Mouse (Mus musculus) layer of hippocampus, adult 8-10 months (tissue): Measurements from ENCODE around the gene Rbm46. TPM values are rescaled to one million over a fixed set of nuclear protein-coding genes. Genes with fewer than 3 reads are reported as not detected.

Source experiments
- DNase-seq, 2 experiments: peaks; one replicate each; pipeline ENCODE4 v3.0.0; 2022; ENCODE audit warnings: low spot score in 2 of 2
- total RNA-seq, 4 experiments: library from RNA; stranded (reverse); gene quantifications; 2 replicates each; pipeline ENCODE4 v1.2.4; 2022

The Rbm46 gene
- total RNA-seq, 4 experiments from 2014 or later = 0.64 to 1.7 (median 1.2) TPM

DNA sequence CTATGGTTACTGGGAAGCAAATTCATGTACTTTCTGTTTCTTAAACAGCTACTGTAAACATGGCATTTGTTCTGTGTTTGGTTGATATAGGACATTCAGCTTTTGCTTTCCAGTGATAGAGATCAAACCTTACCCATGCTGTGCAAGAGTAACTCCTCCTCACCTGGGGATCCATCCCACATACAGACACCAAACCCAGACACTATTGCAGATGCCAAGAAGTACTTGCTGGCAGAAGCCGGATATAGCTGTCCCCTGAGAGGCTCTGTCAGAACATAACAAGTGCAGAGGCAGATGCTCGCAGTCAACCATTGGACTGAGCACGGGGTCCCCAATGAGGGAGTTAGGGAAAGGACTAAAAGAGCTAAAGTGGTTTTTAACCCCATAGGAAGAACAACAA is 84.6 kb downstream of the Rbm46 start:
- DNase-seq = no peak

Other genes starting within 250 kb of the Rbm46 start
- under 1 TPM; 0.06 to 0.08 (median 0.07) TPM for gene Lrat, start 27.5 kb upstream of the Rbm46 start, total RNA-seq
- gene Fgg, start 131.2 kb upstream of the Rbm46 start, total RNA-seq = not detected
- gene Fga, start 149.6 kb upstream of the Rbm46 start, total RNA-seq = not detected
- not detected for gene Fgb, start 173.4 kb upstream of the Rbm46 start, total RNA-seq
- gene Plrg1, start 179.0 kb upstream of the Rbm46 start, total RNA-seq = 10 to 100 TPM; 48.1 to 52.8 (median 49.0) TPM